8 mouse cellular contexts compared by ENCODE assay signal in genomic region chr10:42270277-42271083, GRCm38 (mm10). TPM values are rescaled to one million over a fixed set of nuclear protein-coding genes. Genes with fewer than 3 reads are reported as not detected.
DNase-seq lines count a peak whose midpoint lies in the region; ATAC-seq and TF ChIP-seq lines count a peak whose summit lies in the region.

No protein-coding gene starts in this region.

- peaks cover 46% of the 10 kb centered on the region for H3K36me3 ChIP-seq in limb, embryonic 12.5 days
- peaks cover 32% of the 10 kb centered on the region for H3K36me3 ChIP-seq in limb, embryonic 10.5 days
- peaks cover 91% of the 10 kb centered on the region for H3K36me3 ChIP-seq in liver, embryonic 14.5 days (replicated peaks; ENCODE audit: control insufficient read depth, insufficient read depth, low read depth)
- H3K36me3 ChIP-seq in forebrain, embryonic 10.5 days (replicated peaks), result peaks cover 22% of the 10 kb centered on the region

- H3K9ac ChIP-seq in limb, embryonic 12.5 days (replicated peaks), result no peak overlapping the region
- peak overlapping the region; percentile 97 for H3K9ac ChIP-seq in liver, embryonic 14.5 days (replicated peaks)

- DNase-seq in limb, embryonic 10.5 days (ENCODE audit: low spot score), result no peak
- DNase-seq in liver, embryonic 14.5 days (ENCODE audit: low read depth in 3 of 3, low spot score in 3 of 3), result no peak
- peak; percentile 40 for DNase-seq in thymus, postnatal 0 days (ENCODE audit: low spot score)
- no peak for DNase-seq in ovary, adult 18-20 months (ENCODE audit: low spot score)
- no peak for DNase-seq in cerebellum, postnatal 14 days
- DNase-seq in forebrain, embryonic 10.5 days (ENCODE audit: extremely low spot score, low spot score), result no peak

- H3K9me3 ChIP-seq in limb, embryonic 12.5 days, result no peaks in the 10 kb centered on the region
- no peaks in the 10 kb centered on the region for H3K9me3 ChIP-seq in limb, embryonic 10.5 days (replicated peaks)
- H3K9me3 ChIP-seq in liver, embryonic 14.5 days (ENCODE audit: control insufficient read depth, low read length), result peaks cover 13% of the 10 kb centered on the region
- no peaks in the 10 kb centered on the region; the same call in 1 of the 2 replicates for H3K9me3 ChIP-seq in forebrain, embryonic 10.5 days

- no peak for TF ChIP-seq CTCF in liver, embryonic 14.5 days (IDR thresholded peaks at IDR 0.05; ENCODE audit: low read depth)

- H3K4me3 ChIP-seq in limb, embryonic 12.5 days (replicated peaks), result no peak overlapping the region
- H3K4me3 ChIP-seq in limb, embryonic 10.5 days, result no peak overlapping the region
- peak overlapping the region; percentile 36 to 95 for H3K4me3 ChIP-seq in liver, embryonic 14.5 days (ENCODE audit: insufficient read depth in 1 of 2, low read depth in 2 of 2, low read length in 2 of 2)
- no peak overlapping the region for H3K4me3 ChIP-seq in forebrain, embryonic 10.5 days

- TF ChIP-seq EP300 in liver, embryonic 14.5 days (IDR thresholded peaks at IDR 0.05; ENCODE audit: low read depth), result no peak

- no peak for ATAC-seq in limb, embryonic 12.5 days (ENCODE audit: insufficient number of reproducible peaks, insufficient read depth, low FRiP score, low TSS enrichment, low read depth)
- peak; percentile 59 for ATAC-seq in granulocyte monocyte progenitor cell, adult 5-6 weeks (replicated peaks; ENCODE audit: poor library complexity, severe bottlenecking)
- ATAC-seq in liver, embryonic 14.5 days (ENCODE audit: insufficient read depth), result no peak

- no peak overlapping the region for H3K27ac ChIP-seq in limb, embryonic 12.5 days
- H3K27ac ChIP-seq in limb, embryonic 10.5 days, result no peak overlapping the region
- H3K27ac ChIP-seq in liver, embryonic 14.5 days, result peak overlapping the region; percentile 94
- H3K27ac ChIP-seq in forebrain, embryonic 10.5 days, result no peak overlapping the region

- H3K27me3 ChIP-seq in limb, embryonic 12.5 days, result peaks cover 20% of the 10 kb centered on the region
- H3K27me3 ChIP-seq in limb, embryonic 10.5 days (ENCODE audit: low read depth, poor library complexity, severe bottlenecking), result peaks cover 18% of the 10 kb centered on the region
- H3K27me3 ChIP-seq in liver, embryonic 14.5 days (ENCODE audit: control insufficient read depth, insufficient read depth, low read length), result no peaks in the 10 kb centered on the region
- H3K27me3 ChIP-seq in forebrain, embryonic 10.5 days (ENCODE audit: poor library complexity, severe bottlenecking), result peaks cover 34% of the 10 kb centered on the region

- whole genome bisulfite sequencing in limb, embryonic 12.5 days, result 61% methylated on average over 10 of the region's 10 CpGs
- WGBS in limb, embryonic 10.5 days, result 60% methylated on average over 10 of the region's 10 CpGs
- WGBS in liver, embryonic 14.5 days (ENCODE audit: insufficient replicate concordance), result 21% methylated on average over 10 of the region's 10 CpGs
- 70% methylated on average over 10 of the region's 10 CpGs for WGBS in forebrain, embryonic 10.5 days

- H3K4me2 ChIP-seq in limb, embryonic 12.5 days, result peak overlapping the region; percentile 23; the same call in 1 of the 2 replicates
- peak overlapping the region; percentile 98 for H3K4me2 ChIP-seq in liver, embryonic 14.5 days (ENCODE audit: low read depth)

- peaks cover 50% of the 10 kb centered on the region for H3K4me1 ChIP-seq in limb, embryonic 12.5 days (replicated peaks)
- H3K4me1 ChIP-seq in limb, embryonic 10.5 days, result peaks cover 52% of the 10 kb centered on the region
- peaks cover 57 to 62% of the 10 kb centered on the region in 2 experiments for H3K4me1 ChIP-seq in liver, embryonic 14.5 days (replicated peaks; ENCODE audit: control insufficient read depth in 2 of 2, insufficient read depth in 2 of 2, low read length in 1 of 2)
- H3K4me1 ChIP-seq in forebrain, embryonic 10.5 days, result peaks cover 45% of the 10 kb centered on the region

RNA-seq across cellular contexts. Expression of gene Foxo3, which starts 6.1 kb away (rescaled TPM):
- polyA plus RNA-seq in limb, embryonic 12.5 days (2016; fragmentation: Nextera tagmentation; extraction: Ambion mirVana), result 6.3 and 6.4 TPM in 2 replicates
- 2.3 and 3.8 TPM in 2 replicates for polyA plus RNA-seq in limb, embryonic 10.5 days (2016; fragmentation: Nextera tagmentation; extraction: Ambion mirVana)
- total RNA-seq in granulocyte monocyte progenitor cell, adult 5-6 weeks (2014; fragmentation: Nextera tagmentation), result 15.7 and 20.5 TPM in 2 replicates
- 23.3 and 25.3 TPM in 2 replicates for total RNA-seq in granulocyte monocyte progenitor cell, adult 5-6 weeks (2017)
- 15.6 and 15.9 TPM in 2 replicates for polyA plus RNA-seq in liver, embryonic 14.5 days (2012; rRNA removed)
- 17.6 and 19.3 TPM in 2 replicates for polyA plus RNA-seq in liver, embryonic 14.5 days (2014; fragmentation: Nextera tagmentation; extraction: Ambion mirVana)
- polyA plus RNA-seq in thymus, postnatal 0 days (2015; fragmentation: Nextera tagmentation; extraction: Ambion mirVana), result 12.1 and 14.0 TPM in 2 replicates
- 2.1 and 2.3 TPM in 2 replicates for polyA plus RNA-seq in forebrain, embryonic 10.5 days (2016; fragmentation: Nextera tagmentation; extraction: Ambion mirVana)

Comparison
In these comparisons a context has a peak if more than half of its experiments do, and no peak if none do; other contexts are left out.
1. H3K4me3 ChIP-seq: peak in liver, embryonic 14.5 days (2 of 2); none in limb, embryonic 12.5 days (single experiment), limb, embryonic 10.5 days (single experiment) and forebrain, embryonic 10.5 days (single experiment).